Mouse (Mus musculus): ENCODE results near the gene Coro7.
"Not testable (repeated sequence)": the region's sequence is repeated elsewhere in the genome, so short reads cannot be mapped to it uniquely, and the experiment has no call there.

Gene Coro7

GRCm38 (mm10) chr16:4679121-4680018 lies at the start of gene Coro7:
TSS of gene Coro7 (minus strand) at chr16:4679777.
- peak; percentile 93 to 95 for DNase-seq

GRCm38 (mm10) chr16:4727963-4728362 lies 48.4 kb upstream of the Coro7 start:
- no peak for DNase-seq

GRCm38 (mm10) chr16:4727526-4727925 lies 47.9 kb upstream of the Coro7 start:
- no peak for DNase-seq

GRCm38 (mm10) chr16:4726528-4727128 lies 47.1 kb upstream of the Coro7 start:
- DNase-seq = no peak

- peak; percentile 96 to 97 for DNase-seq
Measured at GRCm38 (mm10) chr16:4725780-4726527, 46.4 kb upstream of the Coro7 start, which contains the start of gene Hmox2. TSS of gene Hmox2 (plus strand) at chr16:4726361.

- no peak for DNase-seq
Measured at GRCm38 (mm10) chr16:4725266-4725665, 45.7 kb upstream of the Coro7 start.

GRCm38 (mm10) chr16:4722915-4723209 lies 43.3 kb upstream of the Coro7 start:
- no peak for DNase-seq

GRCm38 (mm10) chr16:4722128-4722914 lies 42.7 kb upstream of the Coro7 start:
- DNase-seq = peak; percentile 38

GRCm38 (mm10) chr16:4718753-4719518 lies 39.4 kb upstream of the Coro7 start, which contains the start of gene Nmral1:
TSS of gene Nmral1 (minus strand) at chr16:4719356.
- DNase-seq = peak; percentile 71

- DNase-seq = no peak
Measured at GRCm38 (mm10) chr16:4717866-4718265, 38.3 kb upstream of the Coro7 start.

GRCm38 (mm10) chr16:4713861-4714710 lies 34.5 kb upstream of the Coro7 start:
- no peak for DNase-seq

- DNase-seq = no peak
Measured at GRCm38 (mm10) chr16:4711173-4711572, 31.6 kb upstream of the Coro7 start.

GRCm38 (mm10) chr16:4705541-4705940 lies 26.0 kb upstream of the Coro7 start:
- peak; percentile 43 to 75 for DNase-seq

- DNase-seq = no peak
Measured at GRCm38 (mm10) chr16:4702646-4703045, 23.1 kb upstream of the Coro7 start.

GRCm38 (mm10) chr16:4701211-4701610 lies 21.6 kb upstream of the Coro7 start:
- no peak for DNase-seq

- not testable (repeated sequence) for DNase-seq
Measured at GRCm38 (mm10) chr16:4689371-4689770, 9.8 kb upstream of the Coro7 start.

GRCm38 (mm10) chr16:4684457-4684791 lies 4.8 kb upstream of the Coro7 start:
- DNase-seq = no peak

GRCm38 (mm10) chr16:4683581-4684456 lies 4.2 kb upstream of the Coro7 start:
- peak; percentile 95 to 97 for DNase-seq

- DNase-seq = no peak
Measured at GRCm38 (mm10) chr16:4683193-4683580, 3.6 kb upstream of the Coro7 start.

- no peak for DNase-seq
Measured at GRCm38 (mm10) chr16:4682628-4683179, 3.1 kb upstream of the Coro7 start.

Data from lung, postnatal 4 days (tissue).